Mouse (Mus musculus) erythroblast, embryonic 14.5 days (primary cell): Measurements from ENCODE around the gene Supt3. TPM values are rescaled to one million over a fixed set of nuclear protein-coding genes. Genes with fewer than 3 reads are reported as not detected.

Experiments
- H3K27me3 ChIP-seq: 2 replicates; pipeline ENCODE4 v1.6.1; 2012; ENCODE audit warnings: inconsistent platforms; ENCODE audit not compliant: control insufficient read depth
- H3K36me3 ChIP-seq: 2 replicates; pipeline ENCODE4 v1.6.1; 2012; ENCODE audit warnings: mild to moderate bottlenecking, inconsistent platforms; ENCODE audit not compliant: control insufficient read depth
- H3K4me1 ChIP-seq: 2 replicates; pipeline ENCODE4 v1.6.1; 2012; ENCODE audit warnings: inconsistent platforms; ENCODE audit not compliant: control insufficient read depth
- H3K4me3 ChIP-seq: replicated peaks from 2 replicates; pipeline ENCODE3; 2012; ENCODE audit warnings: moderate library complexity, mild to moderate bottlenecking, inconsistent platforms
- H3K9me3 ChIP-seq: 2 replicates; pipeline ENCODE4 v1.6.1; 2012; ENCODE audit warnings: low read length, inconsistent platforms, mixed read lengths; ENCODE audit not compliant: control insufficient read depth
- GATA1 ChIP-seq: IDR thresholded peaks from 2 replicates; pipeline ENCODE4 v1.6.1; 2012; ENCODE audit warnings: low read length, inconsistent platforms, mixed read lengths
- TAL1 ChIP-seq: IDR thresholded peaks from 3 replicates; pipeline ENCODE4 v1.6.1; 2012; ENCODE audit warnings: low read length, inconsistent platforms, mixed read lengths
- polyA plus RNA-seq: library from polyadenylated mRNA; stranded (reverse); fragments of >175 nt; gene quantifications from 2 replicates; pipeline ENCODE4 v1.2.3, GENCODE M21; 2012

Supt3 gene
- polyA plus RNA-seq, 1 experiment: 0.62 TPM

GRCm38 (mm10) chr17:44814508-44815175 is 37.7 kb downstream of the Supt3 start, which contains the start of gene Runx2:
Gene Runx2 (minus strand): TSS chr17:44814797.
- no peaks in the 10 kb centered on the region for H3K4me1 ChIP-seq
- TF ChIP-seq TAL1 (no peak), GATA1 (no peak)
- no peaks in the 10 kb centered on the region for H3K9me3 ChIP-seq
- H3K27me3 ChIP-seq: peaks cover 9% of the 10 kb centered on the region
- no peak within 1 kb of the TSS for H3K4me3 ChIP-seq
- H3K36me3 ChIP-seq: no peaks in the 10 kb centered on the region

GRCm38 (mm10) chr17:44818825-44819224 is 41.9 kb downstream of the Supt3 start:
- H3K36me3 ChIP-seq: no peaks in the 10 kb centered on the region
- peaks cover 3% of the 10 kb centered on the region; the same call in 1 of the 2 replicates for H3K4me1 ChIP-seq
- H3K4me3 ChIP-seq: no peak overlapping the region
- H3K9me3 ChIP-seq: no peaks in the 10 kb centered on the region
- H3K27me3 ChIP-seq: peaks cover 9% of the 10 kb centered on the region
- TF ChIP-seq TAL1: no peak
- TF ChIP-seq GATA1: no peak

GRCm38 (mm10) chr17:44819816-44820215 is 42.9 kb downstream of the Supt3 start:
- no peak for TF ChIP-seq TAL1
- Histone ChIP-seq H3K27me3 (peaks cover 4% of the 10 kb centered on the region), H3K9me3 (no peaks in the 10 kb centered on the region), H3K36me3 (no peaks in the 10 kb centered on the region), H3K4me3 (no peak overlapping the region), H3K4me1 (peaks cover 3% of the 10 kb centered on the region; the same call in 1 of the 2 replicates)

GRCm38 (mm10) chr17:44821940-44822339 is 45.0 kb downstream of the Supt3 start:
- H3K36me3 ChIP-seq: no peaks in the 10 kb centered on the region
- no peaks in the 10 kb centered on the region for H3K9me3 ChIP-seq
- peaks cover 16% of the 10 kb centered on the region for H3K4me1 ChIP-seq
- TF ChIP-seq TAL1 (no peak), GATA1 (no peak)
- H3K4me3 ChIP-seq: no peak overlapping the region
- H3K27me3 ChIP-seq: no peaks in the 10 kb centered on the region

GRCm38 (mm10) chr17:44827124-44827523 is 50.2 kb downstream of the Supt3 start:
- TF ChIP-seq GATA1 (no peak), TAL1 (no peak)
- Histone ChIP-seq H3K4me3 (no peak overlapping the region), H3K9me3 (no peaks in the 10 kb centered on the region), H3K36me3 (no peaks in the 10 kb centered on the region), H3K4me1 (peaks cover 45% of the 10 kb centered on the region), H3K27me3 (no peaks in the 10 kb centered on the region)

- Histone ChIP-seq H3K27me3 (no peaks in the 10 kb centered on the region), H3K9me3 (no peaks in the 10 kb centered on the region), H3K36me3 (no peaks in the 10 kb centered on the region), H3K4me1 (peaks cover 53% of the 10 kb centered on the region), H3K4me3 (peak overlapping the region; percentile 44)
- TF ChIP-seq GATA1: peak; percentile 49
- peak; percentile 55 for TF ChIP-seq TAL1
These were observed 51.0 kb downstream of the Supt3 start for GRCm38 (mm10) chr17:44827964-44828363.

GRCm38 (mm10) chr17:44829587-44829986 is 52.6 kb downstream of the Supt3 start:
- TF ChIP-seq TAL1 (no peak), GATA1 (peak; percentile 51; the same call in 1 of the 2 replicates)
- Histone ChIP-seq H3K9me3 (no peaks in the 10 kb centered on the region), H3K27me3 (no peaks in the 10 kb centered on the region), H3K4me3 (no peak overlapping the region), H3K4me1 (peaks cover 56% of the 10 kb centered on the region), H3K36me3 (no peaks in the 10 kb centered on the region)

- H3K27me3 ChIP-seq: no peaks in the 10 kb centered on the region
- no peak overlapping the region for H3K4me3 ChIP-seq
- TF ChIP-seq GATA1 (no peak), TAL1 (no peak)
- H3K4me1 ChIP-seq: peaks cover 50% of the 10 kb centered on the region
- no peaks in the 10 kb centered on the region for H3K9me3 ChIP-seq
- no peaks in the 10 kb centered on the region for H3K36me3 ChIP-seq
These were observed 54.2 kb downstream of the Supt3 start for GRCm38 (mm10) chr17:44831201-44831600.

GRCm38 (mm10) chr17:44842184-44842583 is 65.2 kb downstream of the Supt3 start:
- H3K27me3 ChIP-seq: no peaks in the 10 kb centered on the region
- TF ChIP-seq TAL1 (no peak), GATA1 (no peak)
- H3K36me3 ChIP-seq: no peaks in the 10 kb centered on the region
- H3K4me3 ChIP-seq: no peak overlapping the region
- H3K4me1 ChIP-seq: no peaks in the 10 kb centered on the region
- no peaks in the 10 kb centered on the region for H3K9me3 ChIP-seq
